Mouse (Mus musculus): ENCODE data around the gene Prpsap1. TPM values are rescaled to one million over a fixed set of nuclear protein-coding genes. Genes with fewer than 3 reads are reported as not detected.
A peak's percentile ranks its signal among the peaks of the same experiment; 100 is the strongest.
"Not testable (repeated sequence)": the region's sequence is repeated elsewhere in the genome, so short reads cannot be mapped to it uniquely, and the experiment has no call there.

The Prpsap1 gene
- polyA plus RNA-seq, 1 experiment from 2014 or later, result 210 TPM

DNA sequence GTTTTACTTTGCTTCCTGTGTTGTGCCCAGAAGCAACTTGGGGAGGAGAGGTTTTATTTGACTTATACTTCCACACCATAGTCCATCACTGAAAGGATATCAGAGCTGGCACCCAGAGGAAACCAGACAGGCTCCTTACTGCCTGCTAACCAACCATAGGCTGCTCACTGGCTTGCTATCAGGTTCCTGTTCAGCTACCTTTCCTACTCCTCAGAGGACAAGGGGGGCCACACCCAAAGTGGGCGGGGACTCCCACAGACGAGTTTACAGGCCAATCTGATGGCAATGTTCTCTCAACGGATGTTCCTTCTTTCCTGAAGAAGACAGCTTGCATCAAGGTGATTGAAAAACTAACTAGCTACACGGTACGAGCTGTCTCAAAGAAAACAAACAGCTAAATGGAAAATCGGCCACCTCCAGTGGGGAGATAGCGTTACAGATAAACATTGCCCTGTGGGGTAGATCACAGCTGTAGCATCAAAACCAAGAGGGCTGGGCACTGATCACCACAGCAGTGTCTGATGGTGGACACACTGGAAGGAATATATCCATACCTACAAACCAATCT is 17.4 kb upstream of the Prpsap1 start:
- H3K36me3 ChIP-seq, result no peaks in the 10 kb centered on the region
- no peak for DNase-seq (ENCODE audit: low spot score)
- 66% methylated on average over 7 of the region's 7 CpGs for whole genome bisulfite sequencing

DNA sequence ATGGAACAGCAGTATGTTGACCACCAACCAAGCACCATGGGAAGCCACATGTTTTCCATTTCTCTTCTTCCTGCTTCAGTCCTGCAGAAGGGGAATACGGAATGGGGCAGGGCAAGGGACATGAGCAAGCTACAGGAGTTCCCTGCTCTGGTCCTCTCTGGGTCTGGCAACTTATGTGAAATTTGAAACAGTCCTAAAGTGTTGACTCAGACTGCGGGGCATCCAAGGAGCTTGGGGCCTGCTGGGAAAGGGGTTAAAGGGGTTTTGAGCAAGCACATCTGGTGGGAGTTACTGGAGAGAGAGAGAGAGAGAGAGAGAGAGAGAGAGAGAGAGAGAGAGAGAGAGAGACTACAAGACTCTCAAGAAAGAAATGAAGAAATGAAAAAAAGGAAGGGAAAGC is 14.7 kb upstream of the Prpsap1 start:
- no peaks in the 10 kb centered on the region; the same call in 1 of the 2 replicates for H3K27me3 ChIP-seq (ENCODE audit: insufficient read depth, poor library complexity, severe bottlenecking)
- no peaks in the 10 kb centered on the region; the same call in 1 of the 2 replicates for H3K4me1 ChIP-seq (replicated peaks)
- no peaks in the 10 kb centered on the region for H3K36me3 ChIP-seq
- H3K4me3 ChIP-seq, result no peak overlapping the region
- DNase-seq (ENCODE audit: low spot score), result peak; percentile 36
- no peak overlapping the region for H3K27ac ChIP-seq
- 63% methylated on average over 2 of the region's 2 CpGs for WGBS
- H3K9me3 ChIP-seq, result no peaks in the 10 kb centered on the region

More for the DNA sequence above, 17.4 kb upstream of the Prpsap1 start:
- no peak overlapping the region for H3K27ac ChIP-seq
- H3K4me3 ChIP-seq, result no peak overlapping the region
- peaks cover 20% of the 10 kb centered on the region for H3K27me3 ChIP-seq (ENCODE audit: insufficient read depth, poor library complexity, severe bottlenecking)
- peaks cover 8% of the 10 kb centered on the region; the same call in 1 of the 2 replicates for H3K4me1 ChIP-seq (replicated peaks)
- no peaks in the 10 kb centered on the region for H3K9me3 ChIP-seq

DNA sequence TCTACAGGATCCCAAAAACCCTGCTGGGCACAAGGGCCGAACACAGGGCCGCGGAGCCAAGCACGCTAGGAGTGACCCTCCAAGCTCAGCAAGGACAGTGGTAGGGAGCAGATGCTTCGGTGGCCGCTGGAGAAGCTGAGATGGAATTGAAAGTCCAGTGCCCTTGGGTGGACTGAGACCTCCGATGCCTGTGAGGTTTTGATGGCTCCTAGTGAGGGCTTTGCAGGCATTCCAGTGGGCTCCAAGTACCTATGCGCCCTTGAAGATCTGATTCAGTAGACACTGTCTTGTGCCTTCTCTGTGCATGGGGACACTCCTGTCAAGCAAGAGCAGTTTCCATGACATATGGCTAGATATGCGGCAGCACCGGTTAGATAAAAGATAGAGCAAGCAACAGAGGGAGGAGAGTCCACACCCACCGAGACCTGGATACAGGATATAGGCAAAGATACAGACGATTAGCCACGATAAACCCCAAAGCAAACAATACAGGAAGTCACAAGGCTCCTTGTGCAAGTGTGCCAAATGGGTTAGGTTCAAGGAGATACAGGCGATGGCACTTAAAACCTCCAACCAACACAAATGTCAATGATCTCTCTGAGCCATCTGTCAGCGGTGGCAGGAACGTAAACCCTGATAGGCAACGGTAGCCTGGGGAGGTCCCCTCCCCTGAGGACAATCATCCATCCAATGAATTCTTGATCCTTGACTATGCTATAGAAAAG is 12.3 kb upstream of the Prpsap1 start:
- H3K9me3 ChIP-seq, result no peaks in the 10 kb centered on the region
- H3K27ac ChIP-seq, result no peak overlapping the region
- 85% methylated on average over 17 of the region's 17 CpGs for WGBS
- H3K4me1 ChIP-seq (replicated peaks), result peaks cover 2% of the 10 kb centered on the region
- no peaks in the 10 kb centered on the region; the same call in 1 of the 2 replicates for H3K27me3 ChIP-seq (ENCODE audit: insufficient read depth, poor library complexity, severe bottlenecking)
- no peak for DNase-seq (ENCODE audit: low spot score)
- H3K36me3 ChIP-seq, result no peaks in the 10 kb centered on the region
- H3K4me3 ChIP-seq, result no peak overlapping the region

DNA sequence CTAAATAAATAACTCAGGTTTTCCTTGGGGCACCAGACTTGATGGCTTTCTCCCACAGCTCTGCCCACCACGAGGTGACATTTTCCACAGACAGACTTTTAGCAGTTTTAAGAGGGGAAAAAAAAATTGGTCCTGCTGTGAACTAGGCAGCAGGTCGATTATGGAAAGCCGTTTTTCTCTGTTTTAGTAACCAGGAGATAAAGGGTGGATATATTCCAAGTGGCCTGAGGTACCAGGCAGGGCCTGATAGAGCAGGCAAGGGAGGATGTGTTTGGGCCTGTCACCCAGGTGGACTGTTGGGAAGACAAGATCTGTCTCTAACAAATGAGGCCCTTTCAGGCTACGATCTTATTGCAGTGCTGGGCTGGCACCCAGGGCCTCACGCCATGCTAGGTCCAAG is 11.6 kb upstream of the Prpsap1 start:
- Histone ChIP-seq H3K27me3 (ENCODE audit: insufficient read depth, poor library complexity, severe bottlenecking) (no peaks in the 10 kb centered on the region; the same call in 1 of the 2 replicates), H3K4me3 (no peak overlapping the region)
- WGBS, result 73% methylated on average over 5 of the region's 5 CpGs

DNA sequence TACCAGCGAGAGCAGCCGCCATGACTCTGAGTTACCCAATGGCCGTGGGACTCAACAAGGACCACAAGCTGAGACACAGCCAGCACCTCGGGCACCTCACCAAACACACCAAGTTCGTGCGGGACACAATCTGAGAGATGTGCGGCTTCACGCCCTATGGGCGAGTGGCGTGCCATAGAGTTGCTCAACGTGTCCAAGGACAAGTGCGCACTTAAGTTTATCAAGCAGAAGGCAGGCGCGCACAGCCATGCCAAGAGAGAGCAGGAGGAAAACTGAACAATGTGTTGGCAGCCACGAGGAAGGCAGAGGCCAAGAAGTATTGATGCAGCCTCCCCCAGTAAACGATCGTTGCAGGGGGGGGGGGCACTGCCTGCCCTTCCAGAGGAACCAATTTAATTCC is 10.5 kb upstream of the Prpsap1 start:
- no peak overlapping the region for H3K4me3 ChIP-seq
- no peaks in the 10 kb centered on the region; the same call in 1 of the 2 replicates for H3K27me3 ChIP-seq (ENCODE audit: insufficient read depth, poor library complexity, severe bottlenecking)
- H3K36me3 ChIP-seq, result no peaks in the 10 kb centered on the region
- H3K27ac ChIP-seq, result no peak overlapping the region
- no peak for DNase-seq (ENCODE audit: low spot score)
- peaks cover 6% of the 10 kb centered on the region for H3K4me1 ChIP-seq (replicated peaks)
- WGBS, result 92% methylated on average over 17 of the region's 17 CpGs
- no peaks in the 10 kb centered on the region for H3K9me3 ChIP-seq

More for the DNA sequence above, 11.6 kb upstream of the Prpsap1 start:
- no peaks in the 10 kb centered on the region for H3K36me3 ChIP-seq
- no peaks in the 10 kb centered on the region for H3K9me3 ChIP-seq
- H3K4me1 ChIP-seq (replicated peaks), result peaks cover 6% of the 10 kb centered on the region
- H3K27ac ChIP-seq, result no peak overlapping the region
- no peak for DNase-seq (ENCODE audit: low spot score)

DNA sequence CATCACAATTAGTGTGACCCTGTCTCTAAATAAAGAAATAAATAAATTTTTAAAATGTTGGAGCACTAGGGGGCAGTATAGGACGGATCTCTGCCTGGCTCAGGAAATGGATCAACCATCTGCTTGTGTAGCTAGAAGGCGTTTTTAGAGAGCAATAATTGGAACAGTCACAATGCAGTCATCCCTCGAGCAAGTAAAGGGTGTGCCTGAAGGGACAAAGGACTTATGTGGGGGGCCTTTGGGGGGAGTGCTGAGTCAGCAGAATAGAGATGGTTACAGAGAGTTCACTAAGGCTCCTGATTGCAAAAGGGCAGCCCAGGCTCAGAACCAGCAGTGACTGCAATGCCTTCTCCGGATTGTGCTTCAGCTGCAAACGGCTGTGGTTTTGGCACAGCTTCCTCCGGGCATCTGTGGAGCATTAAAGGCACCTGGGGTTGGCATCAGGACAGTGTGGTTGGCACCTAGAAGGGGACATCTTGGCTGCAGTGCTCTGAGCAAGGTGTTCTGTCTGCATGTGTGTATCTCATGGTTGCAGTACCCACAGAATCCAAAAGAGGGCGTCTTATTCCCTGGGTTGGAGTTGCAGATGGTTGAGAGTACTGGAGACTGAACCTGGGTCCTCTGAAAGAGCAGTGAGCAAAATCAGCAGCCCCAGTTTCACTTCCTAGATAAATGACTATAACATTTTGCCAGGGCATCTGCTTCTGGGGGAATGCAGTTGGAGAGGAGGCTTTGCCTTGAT is 7.2 kb upstream of the Prpsap1 start:
- Histone ChIP-seq H3K9me3 (peaks cover 3% of the 10 kb centered on the region; the same call in 1 of the 2 replicates), H3K4me3 (no peak overlapping the region), H3K4me1 (replicated peaks) (peaks cover 11% of the 10 kb centered on the region), H3K27me3 (ENCODE audit: insufficient read depth, poor library complexity, severe bottlenecking) (no peaks in the 10 kb centered on the region; the same call in 1 of the 2 replicates), H3K36me3 (no peaks in the 10 kb centered on the region), H3K27ac (peak overlapping the region; percentile 59)
- DNase-seq (ENCODE audit: low spot score), result peak; percentile 41
- 31% methylated on average over 7 of the region's 7 CpGs for WGBS

DNA sequence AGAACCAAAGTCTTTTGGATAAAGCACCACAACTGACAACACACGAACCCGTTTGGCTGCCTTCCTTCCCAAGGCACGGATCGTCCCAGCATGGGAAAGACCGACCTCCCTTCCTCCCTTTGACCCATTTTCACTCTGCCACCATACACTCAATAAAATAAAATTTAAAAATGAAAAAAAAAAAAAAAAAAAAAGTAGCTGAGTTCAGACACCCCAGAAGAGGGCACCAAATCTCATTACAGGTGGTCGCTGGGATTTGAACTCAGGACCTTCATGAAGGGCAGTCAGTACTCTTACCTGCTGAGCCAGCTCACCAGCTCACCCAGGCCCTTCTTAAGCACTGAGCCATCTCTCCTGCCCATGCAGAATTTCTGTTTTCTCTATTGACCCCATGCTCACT is 5.0 kb upstream of the Prpsap1 start:
- H3K9me3 ChIP-seq, result peaks cover 3% of the 10 kb centered on the region; the same call in 1 of the 2 replicates
- peak overlapping the region; percentile 37; the same call in 1 of the 2 replicates for H3K4me3 ChIP-seq
- no peak for DNase-seq (ENCODE audit: low spot score)
- H3K27ac ChIP-seq, result no peak overlapping the region
- peaks cover 23% of the 10 kb centered on the region for H3K4me1 ChIP-seq (replicated peaks)
- H3K36me3 ChIP-seq, result no peaks in the 10 kb centered on the region
- H3K27me3 ChIP-seq (ENCODE audit: insufficient read depth, poor library complexity, severe bottlenecking), result no peaks in the 10 kb centered on the region; the same call in 1 of the 2 replicates
- 48% methylated on average over 6 of the region's 6 CpGs for WGBS

DNA sequence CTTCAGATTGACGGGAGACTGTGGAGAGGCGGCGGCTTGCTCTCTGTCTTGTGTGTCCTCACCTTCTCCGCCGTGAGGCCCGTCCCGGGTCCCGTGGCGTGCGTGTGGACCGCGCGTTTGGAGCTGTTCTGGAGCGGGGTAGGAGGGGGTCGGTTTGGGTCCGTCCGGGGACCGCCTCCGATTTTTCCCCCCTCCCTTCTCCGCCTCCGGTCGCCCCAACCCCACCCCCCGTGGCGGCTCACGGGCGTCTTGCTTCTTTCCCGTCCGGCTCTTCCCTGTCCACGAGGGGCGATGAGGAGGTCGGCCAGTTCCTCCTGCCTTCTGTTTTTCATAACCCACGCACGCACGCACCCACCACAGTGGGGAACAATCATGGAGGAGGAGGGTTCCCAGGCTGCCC is 4.6 kb upstream of the Prpsap1 start:
- WGBS, result 24% methylated on average over 34 of the region's 34 CpGs
- H3K4me3 ChIP-seq, result peak overlapping the region; percentile 37
- peaks cover 3% of the 10 kb centered on the region; the same call in 1 of the 2 replicates for H3K9me3 ChIP-seq
- 0 out of 2 replicates have a peak overlapping the region, but pooled peaks have one; percentile 37 for H3K27ac ChIP-seq
- DNase-seq (ENCODE audit: low spot score), result no peak
- H3K27me3 ChIP-seq (ENCODE audit: insufficient read depth, poor library complexity, severe bottlenecking), result no peaks in the 10 kb centered on the region; the same call in 1 of the 2 replicates
- H3K36me3 ChIP-seq, result no peaks in the 10 kb centered on the region
- H3K4me1 ChIP-seq (replicated peaks), result peaks cover 25% of the 10 kb centered on the region

DNA sequence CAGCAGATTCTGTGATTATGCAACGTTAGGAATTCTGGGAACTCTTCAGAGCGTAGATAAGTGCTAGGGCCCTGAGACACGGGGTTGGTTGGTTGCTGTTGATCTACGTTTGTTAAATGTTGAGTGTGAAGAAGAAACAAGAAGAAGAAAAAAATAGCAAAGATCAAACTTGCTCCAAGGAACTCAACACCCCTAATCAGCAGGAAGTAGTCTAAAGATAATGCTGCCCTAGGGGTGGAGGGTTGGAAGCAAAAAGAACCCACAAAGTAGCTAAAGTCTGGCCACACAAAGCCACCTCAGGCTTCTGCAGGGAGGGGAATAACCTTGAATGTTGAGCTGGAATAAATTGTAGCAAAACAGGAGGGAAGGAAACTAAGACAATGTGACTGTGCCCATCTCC is 3.3 kb upstream of the Prpsap1 start:
- H3K4me3 ChIP-seq, result no peak overlapping the region
- H3K27ac ChIP-seq, result no peak overlapping the region
- WGBS, result 90% methylated on average over 4 of the region's 4 CpGs
- no peaks in the 10 kb centered on the region; the same call in 1 of the 2 replicates for H3K27me3 ChIP-seq (ENCODE audit: insufficient read depth, poor library complexity, severe bottlenecking)
- H3K9me3 ChIP-seq, result peaks cover 3% of the 10 kb centered on the region; the same call in 1 of the 2 replicates
- no peak for DNase-seq (ENCODE audit: low spot score)
- H3K36me3 ChIP-seq, result no peaks in the 10 kb centered on the region
- peaks cover 25% of the 10 kb centered on the region for H3K4me1 ChIP-seq (replicated peaks)

DNA sequence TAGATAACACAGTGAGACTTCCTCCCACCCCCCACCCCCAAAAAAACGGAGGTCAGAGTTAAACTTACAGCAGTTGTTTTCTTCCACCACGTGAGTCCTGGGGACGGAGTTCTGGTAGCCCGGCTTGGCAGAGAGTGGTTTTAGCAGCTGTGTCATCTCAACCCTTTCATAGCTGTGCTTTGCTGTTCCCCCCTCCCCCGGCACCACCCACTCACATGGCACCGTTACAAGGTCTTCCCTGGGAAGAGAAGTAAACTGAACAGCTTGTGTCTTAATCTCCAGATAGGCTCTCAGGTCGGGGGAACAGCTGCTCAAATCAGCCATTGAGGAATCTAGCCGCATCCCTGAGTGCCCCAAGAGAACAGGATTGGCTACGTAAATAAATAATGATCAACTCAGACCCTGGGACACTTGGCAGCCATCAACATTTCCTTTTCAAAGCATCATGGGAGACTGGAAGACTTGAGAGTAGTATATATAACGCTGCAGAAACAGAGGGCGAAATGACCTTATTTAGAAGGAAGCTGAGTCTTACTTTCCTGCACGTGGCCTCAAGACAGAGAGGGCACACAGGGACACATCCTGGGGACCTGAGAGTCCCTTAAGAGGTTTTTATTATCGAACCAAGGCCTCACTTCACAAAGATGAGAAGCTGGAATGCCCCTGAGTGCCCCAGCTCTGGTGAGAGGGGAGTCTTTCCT is 622 bp upstream of the Prpsap1 start:
- peak; percentile 18 for DNase-seq (ENCODE audit: low spot score)
- Histone ChIP-seq H3K36me3 (no peaks in the 10 kb centered on the region), H3K27me3 (ENCODE audit: insufficient read depth, poor library complexity, severe bottlenecking) (no peaks in the 10 kb centered on the region; the same call in 1 of the 2 replicates), H3K4me3 (no peak overlapping the region), H3K9me3 (peaks cover 3% of the 10 kb centered on the region; the same call in 1 of the 2 replicates), H3K4me1 (replicated peaks) (peaks cover 22% of the 10 kb centered on the region), H3K27ac (peak overlapping the region; percentile 79)
- 60% methylated on average over 13 of the region's 13 CpGs for WGBS

DNA sequence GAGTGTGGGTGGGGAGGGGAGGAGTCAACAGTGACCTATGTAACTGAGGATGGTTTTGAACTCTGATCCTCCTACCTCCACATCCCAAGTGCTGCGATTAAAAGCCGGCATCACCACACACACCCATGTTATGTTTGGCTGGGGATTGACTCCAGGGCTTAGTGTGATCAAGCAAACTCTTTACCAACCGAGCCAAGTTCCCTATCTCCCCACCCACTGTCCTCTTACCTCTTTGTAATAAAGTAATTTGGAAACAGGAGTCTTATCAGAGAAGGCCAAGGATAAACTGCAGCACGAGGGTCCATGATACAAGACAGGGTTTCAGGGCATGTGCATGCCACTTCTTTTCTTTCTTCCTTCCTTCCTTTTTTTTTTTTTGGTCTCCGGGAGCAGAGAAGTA is 811 bp downstream of the Prpsap1 start:
- no peak overlapping the region for H3K4me3 ChIP-seq
- peaks cover 25% of the 10 kb centered on the region for H3K4me1 ChIP-seq (replicated peaks)
- H3K27ac ChIP-seq, result no peak overlapping the region
- WGBS, result 85% methylated on average over 5 of the region's 5 CpGs
- peaks cover 6% of the 10 kb centered on the region for H3K36me3 ChIP-seq
- no peaks in the 10 kb centered on the region; the same call in 1 of the 2 replicates for H3K27me3 ChIP-seq (ENCODE audit: insufficient read depth, poor library complexity, severe bottlenecking)
- H3K9me3 ChIP-seq, result peaks cover 2% of the 10 kb centered on the region; the same call in 1 of the 2 replicates
- no peak for DNase-seq (ENCODE audit: low spot score)

DNA sequence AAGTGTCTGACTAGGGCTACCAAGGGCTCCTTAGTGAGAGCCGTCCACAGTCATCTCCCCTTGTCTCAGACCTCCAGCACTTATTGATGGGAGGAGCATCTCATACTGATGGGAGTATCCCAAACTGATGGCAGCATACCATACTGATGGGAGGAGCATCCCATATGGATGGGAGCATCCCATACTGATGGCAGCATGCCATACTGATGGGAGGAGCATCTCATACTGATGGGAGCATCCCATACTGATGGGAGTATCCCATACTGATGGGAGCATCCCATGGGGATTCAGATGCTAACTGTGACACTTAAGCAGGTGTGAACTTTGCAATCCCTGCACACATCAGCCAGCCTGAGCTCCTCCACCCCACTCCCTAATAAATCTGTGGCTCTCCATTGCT is 1.5 kb downstream of the Prpsap1 start:
- WGBS, result 81% methylated on average over 1 of the region's 1 CpGs
- not testable (repeated sequence) for H3K27me3 ChIP-seq (ENCODE audit: insufficient read depth, poor library complexity, severe bottlenecking); DNase-seq (ENCODE audit: low spot score); H3K4me3 ChIP-seq; H3K9me3 ChIP-seq; H3K27ac ChIP-seq
- H3K4me1 ChIP-seq (replicated peaks), result peaks cover 26% of the 10 kb centered on the region
- peaks cover 13% of the 10 kb centered on the region for H3K36me3 ChIP-seq
